Comparison of ENCODE assay signal across 8 mouse cellular contexts in genomic region chr11:95587423-95587951, GRCm38 (mm10). TPM values are rescaled to one million over a fixed set of nuclear protein-coding genes. Genes with fewer than 3 reads are reported as not detected.
DNase-seq lines count a peak whose midpoint lies in the region; ATAC-seq lines count a peak whose summit lies in the region.

Ngfr (minus strand) TSS chr11:95587735.

- H3K27ac ChIP-seq in heart, embryonic 12.5 days (ENCODE audit: poor library complexity, severe bottlenecking) = no peak within 1 kb of the TSS

- peak within 1 kb of the TSS; percentile 48 for H3K4me3 ChIP-seq in heart, embryonic 12.5 days

- no peaks in the 10 kb centered on the region for H3K9me3 ChIP-seq in heart, embryonic 12.5 days (replicated peaks)

- H3K27me3 ChIP-seq in heart, embryonic 12.5 days (replicated peaks) = peaks cover 96% of the 10 kb centered on the region

- DNase-seq in spleen, adult 18-20 months = peak; percentile 57 to 61
- no peak for DNase-seq in spleen, postnatal 4 days (ENCODE audit: low spot score in 2 of 2)
- peak; percentile 47 to 53 for DNase-seq in cerebellum, postnatal 14 days
- peak; percentile 35 to 69 for DNase-seq in kidney, postnatal 36 days
- DNase-seq in lung, postnatal 14 days = peak; percentile 38
- DNase-seq in right cerebral cortex, postnatal 25 days = peak; percentile 67
- no peak for DNase-seq in urinary bladder, postnatal 36 days (ENCODE audit: low spot score in 2 of 2)

- H3K9ac ChIP-seq in heart, embryonic 12.5 days = peak within 1 kb of the TSS; percentile 34

- peak; percentile 59 for ATAC-seq in heart, embryonic 12.5 days (ENCODE audit: insufficient number of reproducible peaks, low FRiP score)

- peaks cover 32% of the 10 kb centered on the region for H3K4me1 ChIP-seq in heart, embryonic 12.5 days (replicated peaks)

- no peaks in the 10 kb centered on the region for H3K36me3 ChIP-seq in heart, embryonic 12.5 days

- H3K4me2 ChIP-seq in heart, embryonic 12.5 days = peak within 1 kb of the TSS; percentile 83

- WGBS in heart, embryonic 12.5 days = 1% methylated on average over 38 of the region's 39 CpGs

RNA-seq across cellular contexts. Expression of gene Ngfr, which starts in this region (rescaled TPM):
- polyA plus RNA-seq in heart, embryonic 12.5 days (2016; fragmentation: Nextera tagmentation; extraction: Ambion mirVana) = 3.9 and 5.0 TPM in 2 replicates

Comparison
In these comparisons a context has a peak if more than half of its experiments do, and no peak if none do; other contexts are left out.
1. DNase-seq: peak in spleen, adult 18-20 months (2 of 2), cerebellum, postnatal 14 days (2 of 2), kidney, postnatal 36 days (2 of 2), lung, postnatal 14 days (single experiment) and right cerebral cortex, postnatal 25 days (single experiment); none in spleen, postnatal 4 days (0 of 2) and urinary bladder, postnatal 36 days (0 of 2).